Mouse (Mus musculus) midbrain, embryonic 14.5 days (tissue): ENCODE data around the gene Ptprm. TPM values are rescaled to one million over a fixed set of nuclear protein-coding genes. Genes with fewer than 3 reads are reported as not detected.
A peak's percentile ranks its signal among the peaks of the same experiment; 100 is the strongest.

Experiments
- ATAC-seq: fragments of 200-750 bp; cut with Nextera tagmentation; 2 replicates; pipeline ENCODE4 v1.8.0; 2017; ENCODE audit warnings: moderate number of reproducible peaks, moderate library complexity; ENCODE audit not compliant: low FRiP score, low TSS enrichment
- DNase-seq: peaks from one replicate; pipeline ENCODE4 v3.0.0-alpha.2; 2015
- H3K27ac ChIP-seq: fragments of 300-500 bp; sonication (generic); replicated peaks from 2 replicates; pipeline ENCODE4 v1.5.1; 2014; ENCODE audit warnings: mild to moderate bottlenecking, low read depth, low read length, moderate library complexity
- H3K27me3 ChIP-seq: fragments of 300-500 bp; sonication (generic); 2 replicates; pipeline ENCODE4 v1.6.1; 2014; ENCODE audit warnings: low read length, control low read depth, mixed read lengths; ENCODE audit not compliant: control insufficient read depth, insufficient read depth
- H3K36me3 ChIP-seq: fragments of 300-500 bp; sonication (generic); 2 replicates; pipeline ENCODE4 v1.6.1; 2014; ENCODE audit warnings: low read length, control low read depth; ENCODE audit not compliant: control insufficient read depth, insufficient read depth
- H3K4me1 ChIP-seq: fragments of 300-500 bp; sonication (generic); 2 replicates; pipeline ENCODE4 v1.6.1; 2014; ENCODE audit warnings: mild to moderate bottlenecking, antibody characterized with exemption, low read length, control low read depth; ENCODE audit not compliant: control insufficient read depth, insufficient read depth
- H3K4me2 ChIP-seq: fragments of 300-500 bp; sonication (generic); 2 replicates; pipeline ENCODE4 v1.6.1; 2014; ENCODE audit warnings: mild to moderate bottlenecking, low read length, moderate library complexity
- H3K4me3 ChIP-seq: fragments of 300-500 bp; sonication (generic); replicated peaks from 2 replicates; pipeline ENCODE4 v1.5.1; 2014; ENCODE audit warnings: low read depth, low read length
- H3K9ac ChIP-seq: fragments of 300-500 bp; sonication (generic); replicated peaks from 2 replicates; pipeline ENCODE4 v1.6.1; 2014; ENCODE audit warnings: mild to moderate bottlenecking, low read length, moderate library complexity
- H3K9me3 ChIP-seq: fragments of 300-500 bp; sonication (generic); 2 replicates; pipeline ENCODE4 v1.6.1; 2016; ENCODE audit warnings: low read length, control low read depth, mixed read lengths; ENCODE audit not compliant: control insufficient read depth
- WGBS: fragments of 180-500 bp; shearing (Covaris S2); extraction: QIAGEN DNeasy Blood & Tissue Kit; methylation state at CpG from one replicate; pipeline ENCODE4 v1.1.7; 2014; 5-methylcytosine and 5-hydroxymethylcytosine counted together
- polyA plus RNA-seq: library from polyadenylated mRNA; unstranded; fragments of >200 nt; fragmentation: Nextera tagmentation; extraction: Ambion mirVana; gene quantifications from 2 replicates; pipeline ENCODE4 v1.2.1, GENCODE M21; 2014

Ptprm gene
- polyA plus RNA-seq, 1 experiment from 2014 or later, result 22.8 TPM

DNA sequence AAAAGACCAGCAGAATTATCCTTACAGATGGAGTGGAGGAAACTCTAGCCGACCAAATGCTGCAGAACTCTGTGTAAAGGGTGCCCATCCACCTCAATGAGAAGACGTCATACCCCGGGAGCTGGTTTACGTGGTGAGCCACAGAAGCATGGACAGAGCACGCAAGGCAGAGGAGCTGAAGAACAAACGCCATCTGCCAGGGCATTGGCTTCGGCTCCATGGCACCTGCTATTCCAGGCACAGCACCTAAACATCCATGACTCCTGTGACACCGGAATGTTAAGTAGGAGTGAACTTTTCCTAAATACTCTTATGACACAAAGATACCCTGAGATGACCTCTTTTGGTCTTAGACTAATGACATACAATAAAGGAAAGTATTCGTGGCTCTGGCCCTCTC, 327.0 kb downstream of the Ptprm start:
- 94% methylated on average over 9 of the region's 9 CpGs for whole genome bisulfite sequencing

DNA sequence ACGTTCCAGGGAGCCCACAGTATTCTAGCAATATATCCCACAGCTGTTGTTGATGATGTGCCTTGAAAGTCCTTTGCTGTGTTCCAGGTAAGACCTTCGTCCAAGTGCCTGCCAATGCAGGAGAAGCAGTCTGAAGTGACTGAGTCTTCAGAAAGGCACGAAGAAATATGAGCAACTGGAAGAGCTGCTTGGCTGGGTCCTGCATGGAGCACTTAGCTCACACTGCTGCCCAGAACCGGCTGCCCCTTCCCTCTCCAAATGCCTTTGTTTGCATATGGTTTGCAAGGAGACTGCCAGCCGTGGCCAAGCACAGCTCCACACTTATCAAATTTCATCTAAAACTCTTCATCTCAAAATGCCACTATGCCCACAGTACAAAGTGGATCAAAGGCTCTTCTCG, 337.8 kb downstream of the Ptprm start:
- Histone ChIP-seq H3K9ac (no peak overlapping the region), H3K27ac (no peak overlapping the region), H3K27me3 (no peaks in the 10 kb centered on the region), H3K36me3 (no peaks in the 10 kb centered on the region), H3K4me1 (no peaks in the 10 kb centered on the region), H3K9me3 (no peaks in the 10 kb centered on the region), H3K4me2 (no peak overlapping the region), H3K4me3 (no peak overlapping the region)
- DNase-seq (no peak), ATAC-seq (no peak)
- 82% methylated on average over 6 of the region's 6 CpGs for WGBS

More for the DNA sequence above, 327.0 kb downstream of the Ptprm start:
- no peak overlapping the region for H3K4me3 ChIP-seq
- H3K4me2 ChIP-seq, result no peak overlapping the region
- DNase-seq, result no peak
- H3K27me3 ChIP-seq, result no peaks in the 10 kb centered on the region
- no peak for ATAC-seq
- no peaks in the 10 kb centered on the region for H3K4me1 ChIP-seq
- no peak overlapping the region for H3K27ac ChIP-seq
- H3K9ac ChIP-seq, result no peak overlapping the region
- no peaks in the 10 kb centered on the region for H3K36me3 ChIP-seq
- H3K9me3 ChIP-seq, result no peaks in the 10 kb centered on the region

DNA sequence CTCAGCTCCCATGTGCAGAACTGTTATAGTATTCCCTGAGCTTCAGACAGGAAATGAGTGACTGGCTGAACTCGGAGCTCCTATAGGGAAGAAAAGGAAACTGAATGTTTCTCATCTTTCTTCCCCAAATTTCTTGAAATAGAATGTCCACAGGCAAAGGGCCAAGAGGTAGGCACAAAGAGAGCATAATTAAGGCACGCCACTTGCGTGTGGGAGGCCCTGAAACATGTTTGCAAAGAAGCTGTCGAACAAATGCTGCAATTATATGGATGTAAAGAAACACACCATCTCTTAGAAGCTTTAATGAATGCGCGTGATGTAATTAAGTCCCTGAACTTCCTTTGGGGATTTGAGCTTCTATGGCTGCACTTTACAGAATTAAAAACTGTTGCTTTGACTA, 341.0 kb downstream of the Ptprm start:
- H3K9ac ChIP-seq, result no peak overlapping the region
- ATAC-seq, result no peak

DNA sequence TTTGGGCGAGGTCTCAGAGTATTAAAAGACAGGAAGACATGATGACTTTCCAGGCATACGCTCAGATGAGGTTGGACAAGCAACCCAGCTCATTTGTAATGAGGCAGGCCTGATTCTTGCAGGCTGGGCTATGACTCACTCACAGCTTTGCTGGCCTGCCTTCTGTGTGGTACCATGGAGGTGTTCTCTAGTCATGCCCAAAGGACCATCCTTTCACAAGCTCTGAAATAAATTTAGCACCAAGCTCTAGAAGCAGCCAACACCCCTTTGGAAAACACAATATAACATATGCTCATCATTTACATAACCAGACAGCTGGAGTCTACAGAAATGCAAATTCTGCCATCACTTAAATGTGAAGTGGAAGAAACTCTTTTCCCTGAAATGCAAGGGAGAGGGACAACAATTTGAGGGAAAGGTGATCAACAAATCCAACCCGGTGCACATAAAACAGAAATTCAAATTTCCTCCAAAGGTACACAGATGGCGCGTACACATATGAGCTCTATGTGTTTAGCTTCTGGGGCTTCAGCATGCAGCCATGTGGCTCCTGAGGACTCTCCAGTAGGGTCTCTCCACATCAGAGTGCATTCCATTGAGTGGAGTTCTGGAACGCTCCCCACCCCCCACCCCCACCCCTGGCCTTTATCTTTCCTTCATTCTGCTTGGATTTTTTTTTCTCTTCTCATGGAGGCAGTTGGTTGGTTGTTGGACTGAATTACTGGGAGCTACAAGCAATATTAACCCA, 342.2 kb downstream of the Ptprm start:
- ATAC-seq (no peak), DNase-seq (no peak)
- H3K36me3 ChIP-seq, result no peaks in the 10 kb centered on the region
- H3K27ac ChIP-seq, result no peak overlapping the region
- H3K4me3 ChIP-seq, result no peak overlapping the region
- H3K27me3 ChIP-seq, result no peaks in the 10 kb centered on the region
- no peak overlapping the region for H3K9ac ChIP-seq
- no peaks in the 10 kb centered on the region for H3K9me3 ChIP-seq
- 83% methylated on average over 6 of the region's 6 CpGs for WGBS
- no peak overlapping the region for H3K4me2 ChIP-seq
- no peaks in the 10 kb centered on the region for H3K4me1 ChIP-seq

More for the DNA sequence above, 341.0 kb downstream of the Ptprm start:
- Histone ChIP-seq H3K27ac (no peak overlapping the region), H3K9me3 (no peaks in the 10 kb centered on the region), H3K27me3 (no peaks in the 10 kb centered on the region), H3K4me1 (no peaks in the 10 kb centered on the region), H3K4me2 (no peak overlapping the region), H3K36me3 (no peaks in the 10 kb centered on the region), H3K4me3 (no peak overlapping the region)
- DNase-seq, result no peak
- WGBS, result 73% methylated on average over 6 of the region's 6 CpGs

DNA sequence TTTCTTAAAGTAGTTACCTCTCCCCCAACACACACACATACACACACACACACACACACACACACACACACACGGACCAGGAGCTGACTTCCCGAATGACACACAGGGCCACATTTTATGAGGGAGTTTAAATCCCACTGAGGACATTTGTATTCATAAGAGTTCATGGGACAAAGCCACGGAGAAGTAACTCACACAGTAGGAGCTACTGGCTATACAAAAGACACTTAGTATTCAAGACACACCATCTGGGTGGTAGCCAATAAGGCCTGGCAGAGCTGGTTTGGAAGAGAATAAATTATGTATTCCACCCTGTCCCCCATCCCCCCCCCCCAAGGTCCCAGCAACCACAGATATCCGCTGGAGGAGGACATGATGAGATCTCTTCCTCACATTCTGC, 344.1 kb downstream of the Ptprm start:
- H3K4me2 ChIP-seq, result no peak overlapping the region
- 52% methylated on average over 4 of the region's 4 CpGs for WGBS

DNA sequence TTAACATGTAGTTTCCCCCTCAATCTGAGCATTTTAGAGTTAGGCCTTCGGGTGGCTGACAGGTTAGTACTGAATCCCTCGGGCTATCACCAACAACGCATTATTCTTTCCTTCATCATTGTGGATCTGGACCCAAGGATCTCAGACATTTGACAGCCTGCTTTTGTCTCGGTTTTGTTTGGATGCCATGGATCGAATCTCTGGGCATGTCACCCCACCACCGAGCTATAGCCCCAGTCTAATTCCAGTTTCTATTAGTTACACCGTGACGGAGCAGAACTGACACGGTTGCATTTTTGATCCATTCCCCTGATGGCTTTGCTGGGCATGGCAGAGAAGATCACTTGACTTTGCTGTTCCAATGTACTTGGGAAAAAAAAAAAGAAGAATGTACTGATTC, 346.1 kb downstream of the Ptprm start:
- 48% methylated on average over 9 of the region's 9 CpGs for WGBS
- Histone ChIP-seq H3K4me1 (no peaks in the 10 kb centered on the region), H3K36me3 (no peaks in the 10 kb centered on the region), H3K27ac (no peak overlapping the region), H3K9me3 (no peaks in the 10 kb centered on the region), H3K27me3 (no peaks in the 10 kb centered on the region), H3K4me2 (no peak overlapping the region), H3K4me3 (no peak overlapping the region), H3K9ac (no peak overlapping the region)
- ATAC-seq (no peak), DNase-seq (no peak)

More for the DNA sequence above, 344.1 kb downstream of the Ptprm start:
- Histone ChIP-seq H3K9me3 (no peaks in the 10 kb centered on the region), H3K4me1 (no peaks in the 10 kb centered on the region), H3K4me3 (no peak overlapping the region), H3K27ac (no peak overlapping the region), H3K36me3 (no peaks in the 10 kb centered on the region), H3K27me3 (no peaks in the 10 kb centered on the region), H3K9ac (no peak overlapping the region)
- ATAC-seq (0 out of 2 replicates have a peak, but pooled peaks have one; percentile 34), DNase-seq (peak; percentile 53)

DNA sequence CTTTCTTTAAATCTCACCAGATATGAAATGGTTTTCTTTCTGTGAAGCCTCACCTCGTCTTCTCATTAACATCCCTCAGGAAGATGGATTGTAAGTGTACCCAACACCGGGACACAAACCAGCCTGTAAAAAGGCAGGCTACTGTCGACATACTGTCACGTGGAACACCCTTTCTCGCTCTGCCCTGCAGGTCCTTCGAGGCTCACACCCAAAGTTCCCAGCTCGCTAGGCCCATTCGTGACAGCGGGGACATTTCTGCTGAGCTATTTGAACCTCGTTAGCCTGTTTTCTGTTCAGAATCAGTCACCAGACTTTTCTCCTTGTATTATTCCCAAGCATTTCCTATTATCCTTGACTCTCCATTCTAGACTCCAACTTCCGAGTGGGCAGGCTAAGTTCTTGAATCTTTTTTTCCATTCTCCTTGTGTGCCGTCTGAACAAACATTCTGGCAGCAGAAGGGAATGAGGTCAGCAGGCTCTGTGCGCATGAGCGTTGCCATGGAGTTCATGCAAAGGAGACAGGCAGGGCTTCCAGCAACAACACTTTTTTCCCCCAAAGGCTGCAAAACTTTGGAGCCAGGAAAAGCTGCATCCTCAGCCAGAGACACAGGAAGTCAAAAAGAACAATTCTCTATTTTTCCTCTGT, 347.4 kb downstream of the Ptprm start:
- Histone ChIP-seq H3K4me1 (no peaks in the 10 kb centered on the region), H3K36me3 (no peaks in the 10 kb centered on the region), H3K9ac (no peak overlapping the region), H3K4me3 (no peak overlapping the region), H3K27ac (no peak overlapping the region), H3K4me2 (no peak overlapping the region), H3K9me3 (no peaks in the 10 kb centered on the region), H3K27me3 (no peaks in the 10 kb centered on the region)
- WGBS, result 53% methylated on average over 14 of the region's 14 CpGs
- ATAC-seq (no peak), DNase-seq (peak; percentile 75)

DNA sequence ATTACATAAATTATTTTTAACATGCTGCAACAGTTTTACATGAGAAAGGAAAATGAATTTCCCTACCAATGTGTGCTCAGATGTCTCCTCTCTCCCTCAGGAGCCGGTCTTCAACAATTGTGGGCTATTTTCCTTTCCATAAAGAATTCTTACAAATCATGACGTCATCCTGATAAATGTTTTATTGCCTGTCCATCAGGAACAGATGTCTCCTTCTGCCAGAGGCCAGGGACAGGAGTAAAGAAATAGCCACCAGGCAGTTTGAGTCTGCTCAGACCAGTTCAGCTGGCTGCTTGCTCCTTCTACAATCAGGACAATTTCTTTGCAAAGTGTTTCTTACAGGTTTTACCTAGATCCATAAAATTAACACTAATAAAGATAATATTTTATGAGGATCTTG, 357.4 kb downstream of the Ptprm start:
- H3K36me3 ChIP-seq, result no peaks in the 10 kb centered on the region
- DNase-seq (no peak), ATAC-seq (no peak)
- WGBS, result 56% methylated on average over 2 of the region's 2 CpGs
- no peak overlapping the region for H3K4me3 ChIP-seq
- no peak overlapping the region for H3K27ac ChIP-seq
- H3K4me2 ChIP-seq, result no peak overlapping the region
- H3K4me1 ChIP-seq, result no peaks in the 10 kb centered on the region
- H3K9me3 ChIP-seq, result no peaks in the 10 kb centered on the region
- no peak overlapping the region for H3K9ac ChIP-seq
- H3K27me3 ChIP-seq, result no peaks in the 10 kb centered on the region

DNA sequence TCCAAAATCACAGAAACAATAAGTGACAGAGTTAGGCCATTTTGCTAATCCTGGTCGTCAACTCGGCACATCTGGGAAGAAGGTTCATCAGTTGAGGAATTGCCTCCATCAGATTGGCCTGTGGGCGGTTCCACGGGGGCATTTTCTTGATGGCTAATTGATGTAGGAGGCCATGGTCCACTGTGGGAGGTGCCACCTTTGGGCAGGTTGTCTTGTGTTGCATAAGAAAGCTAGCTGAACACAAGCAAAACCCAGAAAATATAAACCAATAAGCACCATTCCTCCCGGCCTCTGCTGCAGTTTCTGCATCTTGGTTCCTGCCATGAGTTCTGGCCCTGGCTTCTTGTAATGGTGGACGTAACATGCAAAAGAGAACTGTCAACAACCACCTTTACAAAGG, 358.2 kb downstream of the Ptprm start:
- Histone ChIP-seq H3K4me1 (no peaks in the 10 kb centered on the region), H3K27me3 (no peaks in the 10 kb centered on the region), H3K9me3 (no peaks in the 10 kb centered on the region), H3K36me3 (no peaks in the 10 kb centered on the region), H3K27ac (no peak overlapping the region), H3K9ac (no peak overlapping the region), H3K4me2 (no peak overlapping the region), H3K4me3 (no peak overlapping the region)
- no peak for DNase-seq
- no peak for ATAC-seq
- 94% methylated on average over 6 of the region's 6 CpGs for WGBS
